Mouse (Mus musculus) stomach, postnatal 0 days (tissue): ENCODE measurements around the gene Eefsec. TPM values are rescaled to one million over a fixed set of nuclear protein-coding genes. Genes with fewer than 3 reads are reported as not detected.

Source experiments
- ATAC-seq: fragments of 200-750 bp; cut with Nextera tagmentation; 2 replicates; pipeline ENCODE4 v1.8.0; 2017; ENCODE audit not compliant: low FRiP score, low TSS enrichment
- DNase-seq: peaks from one replicate; pipeline ENCODE4 v3.0.0-alpha.2; 2016; ENCODE audit warnings: low spot score
- H3K27ac ChIP-seq: fragments of 300-500 bp; sonication (generic); replicated peaks from 2 replicates; pipeline ENCODE4 v1.5.1; 2014; ENCODE audit warnings: mild to moderate bottlenecking, control low read depth
- H3K27me3 ChIP-seq: fragments of 300-500 bp; sonication (generic); 2 replicates; pipeline ENCODE4 v1.6.1; 2014; ENCODE audit warnings: low read length; ENCODE audit not compliant: control insufficient read depth, insufficient read depth
- H3K36me3 ChIP-seq: fragments of 300-500 bp; sonication (generic); 2 replicates; pipeline ENCODE4 v1.6.1; 2014; ENCODE audit warnings: low read length, mixed read lengths; ENCODE audit not compliant: control insufficient read depth, insufficient read depth
- H3K4me1 ChIP-seq: fragments of 300-500 bp; sonication (generic); replicated peaks from 2 replicates; pipeline ENCODE4 v1.6.1; 2014; ENCODE audit warnings: antibody characterized with exemption; ENCODE audit not compliant: control insufficient read depth, insufficient read depth
- H3K4me2 ChIP-seq: fragments of 300-500 bp; sonication (generic); replicated peaks from 2 replicates; pipeline ENCODE4 v1.6.1; 2014; ENCODE audit warnings: low read depth, mild to moderate bottlenecking, control low read depth, moderate library complexity
- H3K4me3 ChIP-seq: fragments of 300-500 bp; sonication (generic); 2 replicates; pipeline ENCODE4 v1.5.1; 2014; ENCODE audit warnings: low read depth, low read length, control low read depth
- H3K9ac ChIP-seq: fragments of 300-500 bp; sonication (generic); 2 replicates; pipeline ENCODE4 v1.6.1; 2014; ENCODE audit warnings: mild to moderate bottlenecking, low read length, control low read depth, mixed read lengths
- H3K9me3 ChIP-seq: fragments of 300-500 bp; sonication (generic); 2 replicates; pipeline ENCODE4 v1.6.1; 2016; ENCODE audit warnings: low read length; ENCODE audit not compliant: control insufficient read depth
- CTCF ChIP-seq: IDR thresholded peaks from 2 replicates; pipeline ENCODE4 v1.5.1; 2016; ENCODE audit warnings: antibody characterized with exemption, low read depth, mild to moderate bottlenecking, moderate library complexity
- EP300 ChIP-seq: optimal IDR thresholded peaks from 2 replicates; pipeline ENCODE3; 2016; ENCODE audit warnings: antibody characterized with exemption
- WGBS: fragments of 180-500 bp; shearing (Covaris S2); extraction: QIAGEN DNeasy Blood & Tissue Kit; methylation state at CpG from one replicate; pipeline ENCODE4 v1.1.7; 2014; 5-methylcytosine and 5-hydroxymethylcytosine counted together
- polyA plus RNA-seq: library from polyadenylated mRNA; unstranded; fragments of >200 nt; fragmentation: Nextera tagmentation; extraction: Ambion mirVana; gene quantifications from 2 replicates; pipeline ENCODE4 v1.2.1, GENCODE M21; 2015

Gene Eefsec
- polyA plus RNA-seq, 1 experiment from 2014 or later: 20.6 TPM

- no peak for ATAC-seq
Observed at GRCm38 (mm10) chr6:88209453-88209852, 236.9 kb downstream of the Eefsec start.

DNA sequence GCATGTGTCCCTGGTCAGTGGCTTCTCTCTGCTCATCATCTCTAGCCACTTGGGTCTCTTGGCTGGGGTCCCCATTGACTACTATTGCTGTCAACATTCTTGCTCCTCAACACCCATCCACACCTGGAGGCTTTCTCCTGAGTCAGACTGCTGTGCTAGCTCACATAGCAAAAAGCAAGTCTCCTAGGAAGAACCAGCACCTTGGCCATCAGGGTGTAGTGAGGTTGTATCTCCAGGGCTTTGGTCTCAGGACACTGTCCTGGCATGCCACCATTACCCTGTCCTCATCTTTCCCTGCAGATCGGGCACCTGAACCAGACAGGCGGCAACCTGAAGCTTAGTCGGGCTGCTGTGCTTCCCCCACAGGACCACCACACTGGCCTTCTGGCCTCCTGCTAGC is 238.0 kb downstream of the Eefsec start:
- Histone ChIP-seq H3K9ac (no peak overlapping the region), H3K4me1 (no peaks in the 10 kb centered on the region), H3K36me3 (no peaks in the 10 kb centered on the region), H3K27ac (no peak overlapping the region), H3K4me2 (no peak overlapping the region), H3K27me3 (peaks cover 11% of the 10 kb centered on the region; the same call in 1 of the 2 replicates), H3K4me3 (no peak overlapping the region), H3K9me3 (no peaks in the 10 kb centered on the region)
- ATAC-seq (no peak), DNase-seq (no peak)
- WGBS: 88% methylated on average over 3 of the region's 3 CpGs
- TF ChIP-seq CTCF (no peak), EP300 (no peak)

More at GRCm38 (mm10) chr6:88209453-88209852, 236.9 kb downstream of the Eefsec start:
- H3K27me3 ChIP-seq: peaks cover 5% of the 10 kb centered on the region; the same call in 1 of the 2 replicates
- no peak overlapping the region for H3K4me3 ChIP-seq
- H3K36me3 ChIP-seq: no peaks in the 10 kb centered on the region
- DNase-seq: no peak
- H3K9me3 ChIP-seq: no peaks in the 10 kb centered on the region
- H3K4me2 ChIP-seq: no peak overlapping the region
- H3K27ac ChIP-seq: no peak overlapping the region
- 73% methylated on average over 5 of the region's 5 CpGs for WGBS
- H3K4me1 ChIP-seq: no peaks in the 10 kb centered on the region
- TF ChIP-seq EP300: no peak
- TF ChIP-seq CTCF: no peak
- H3K9ac ChIP-seq: no peak overlapping the region

GRCm38 (mm10) chr6:88207403-88208033 is 238.8 kb downstream of the Eefsec start:
- no peaks in the 10 kb centered on the region for H3K4me1 ChIP-seq
- DNase-seq (no peak), ATAC-seq (no peak)
- TF ChIP-seq EP300: no peak
- TF ChIP-seq CTCF: no peak
- no peak overlapping the region for H3K4me3 ChIP-seq
- H3K36me3 ChIP-seq: no peaks in the 10 kb centered on the region
- peaks cover 12% of the 10 kb centered on the region; the same call in 1 of the 2 replicates for H3K27me3 ChIP-seq
- H3K27ac ChIP-seq: no peak overlapping the region
- WGBS: 89% methylated on average over 10 of the region's 10 CpGs
- H3K4me2 ChIP-seq: no peak overlapping the region
- H3K9me3 ChIP-seq: no peaks in the 10 kb centered on the region
- H3K9ac ChIP-seq: no peak overlapping the region

Other genes starting within 250 kb of the Eefsec start
- gene Dnajb8, start 224.3 kb downstream of the Eefsec start, polyA plus RNA-seq: not detected in 2 replicates
- gene Ruvbl1, start 18.9 kb upstream of the Eefsec start, polyA plus RNA-seq: 35.2 and 37.9 TPM in 2 replicates
- 163 and 168 TPM in 2 replicates for gene Sec61a1, start 72.4 kb upstream of the Eefsec start, polyA plus RNA-seq
- 0.28 and 0.62 TPM in 2 replicates for gene Kbtbd12, start 191.4 kb upstream of the Eefsec start, polyA plus RNA-seq